Mouse (Mus musculus) forebrain, embryonic 10.5 days (tissue): ENCODE measurements around the gene Clstn2. TPM values are rescaled to one million over a fixed set of nuclear protein-coding genes. Genes with fewer than 3 reads are reported as not detected.

ENCODE experiments used
- DNase-seq: peaks from one replicate; pipeline ENCODE4 v3.0.0-alpha.2; 2017; ENCODE audit warnings: low spot score; ENCODE audit errors: extremely low spot score
- H3K27ac ChIP-seq: fragments of 300-500 bp; sonication (generic); 2 replicates; pipeline ENCODE4 v1.5.1; 2016; ENCODE audit warnings: mild to moderate bottlenecking
- H3K27me3 ChIP-seq: fragments of 300-500 bp; sonication (generic); 2 replicates; pipeline ENCODE4 v1.6.1; 2016; ENCODE audit warnings: mild to moderate bottlenecking; ENCODE audit not compliant: poor library complexity, severe bottlenecking
- H3K36me3 ChIP-seq: fragments of 300-500 bp; sonication (generic); replicated peaks from 2 replicates; pipeline ENCODE4 v1.6.1; 2016; ENCODE audit warnings: mild to moderate bottlenecking, moderate library complexity
- H3K4me1 ChIP-seq: fragments of 300-500 bp; sonication (generic); 2 replicates; pipeline ENCODE4 v1.6.1; 2016
- H3K4me3 ChIP-seq: fragments of 300-500 bp; sonication (generic); 2 replicates; pipeline ENCODE4 v1.5.1; 2016; ENCODE audit warnings: mild to moderate bottlenecking, moderate library complexity
- H3K9me3 ChIP-seq: fragments of 300-500 bp; sonication (generic); 2 replicates; pipeline ENCODE4 v1.6.1; 2016; ENCODE audit warnings: mild to moderate bottlenecking, moderate library complexity
- WGBS: fragments of 180-500 bp; shearing (Covaris S2); methylation state at CpG from one replicate; pipeline ENCODE4 v1.1.7; 2016; 5-methylcytosine and 5-hydroxymethylcytosine counted together
- polyA plus RNA-seq: library from polyadenylated mRNA; unstranded; fragments of >200 nt; fragmentation: Nextera tagmentation; extraction: Ambion mirVana; gene quantifications from 2 replicates; pipeline ENCODE4 v1.2.1, GENCODE M21; 2016

The Clstn2 gene
- polyA plus RNA-seq, result 0.31 and 0.40 TPM in 2 replicates

DNA sequence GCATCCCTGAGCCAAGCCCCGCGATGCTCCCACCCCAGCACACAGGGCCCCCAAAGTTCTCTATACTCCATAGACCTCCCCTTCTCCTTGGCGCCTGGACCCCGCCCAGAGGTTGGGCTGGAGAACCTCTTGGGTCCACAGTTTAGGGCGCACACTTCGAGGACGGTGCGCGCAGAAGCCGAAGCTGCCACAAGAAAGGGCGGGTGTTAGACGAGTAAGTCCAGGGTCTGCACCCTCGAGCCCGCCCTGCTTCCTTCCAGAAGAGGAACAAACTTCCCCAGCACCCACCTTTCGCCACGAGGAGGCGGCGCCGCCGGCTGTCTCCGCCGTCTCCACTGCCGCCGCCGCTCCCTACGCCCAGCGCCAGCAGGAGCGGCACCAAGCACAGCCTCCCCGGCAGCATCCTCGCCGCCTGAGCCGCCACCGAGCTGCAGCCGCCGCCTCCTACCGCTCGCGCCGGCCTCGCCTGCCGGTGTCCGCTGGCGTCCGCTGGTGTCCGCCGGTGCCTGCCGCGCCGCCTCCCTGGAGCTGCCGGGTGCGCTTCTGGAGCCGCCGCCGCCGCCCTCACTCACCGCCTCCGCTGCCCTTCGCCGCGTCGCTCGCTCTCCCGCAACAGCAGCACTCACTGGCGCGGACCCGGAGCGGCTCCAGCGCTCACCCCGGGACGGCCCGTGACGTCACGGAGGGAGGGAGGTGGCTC is at the start of gene Clstn2:
Gene Clstn2, minus strand, starts transcription at position 609 of the 700 bp plus-strand sequence.
- H3K27me3 ChIP-seq, result peaks cover 60% of the 10 kb centered on the region
- WGBS, result under 1% methylated on average over 72 of the region's 73 CpGs
- no peaks in the 10 kb centered on the region for H3K9me3 ChIP-seq
- no peaks in the 10 kb centered on the region for H3K36me3 ChIP-seq
- peak; percentile 79 for DNase-seq
- peaks cover 18% of the 10 kb centered on the region for H3K4me1 ChIP-seq
- H3K4me3 ChIP-seq, result peak within 1 kb of the TSS; percentile 75
- peak within 1 kb of the TSS; percentile 79 for H3K27ac ChIP-seq

- Histone ChIP-seq H3K9me3 (no peaks in the 10 kb centered on the region), H3K4me3 (no peak overlapping the region), H3K4me1 (no peaks in the 10 kb centered on the region), H3K27ac (no peak overlapping the region), H3K36me3 (no peaks in the 10 kb centered on the region), H3K27me3 (no peaks in the 10 kb centered on the region)
- WGBS, result 89% methylated on average over 5 of the region's 5 CpGs
- no peak for DNase-seq
Measured at GRCm38 (mm10) chr9:98067767-98068166, 34.8 kb upstream of the Clstn2 start.

GRCm38 (mm10) chr9:98061646-98062045 is 28.7 kb upstream of the Clstn2 start:
- Histone ChIP-seq H3K27me3 (no peaks in the 10 kb centered on the region), H3K4me1 (no peaks in the 10 kb centered on the region), H3K4me3 (no peak overlapping the region), H3K27ac (no peak overlapping the region), H3K9me3 (no peaks in the 10 kb centered on the region), H3K36me3 (no peaks in the 10 kb centered on the region)
- DNase-seq, result no peak
- WGBS, result 88% methylated on average over 3 of the region's 3 CpGs

DNA sequence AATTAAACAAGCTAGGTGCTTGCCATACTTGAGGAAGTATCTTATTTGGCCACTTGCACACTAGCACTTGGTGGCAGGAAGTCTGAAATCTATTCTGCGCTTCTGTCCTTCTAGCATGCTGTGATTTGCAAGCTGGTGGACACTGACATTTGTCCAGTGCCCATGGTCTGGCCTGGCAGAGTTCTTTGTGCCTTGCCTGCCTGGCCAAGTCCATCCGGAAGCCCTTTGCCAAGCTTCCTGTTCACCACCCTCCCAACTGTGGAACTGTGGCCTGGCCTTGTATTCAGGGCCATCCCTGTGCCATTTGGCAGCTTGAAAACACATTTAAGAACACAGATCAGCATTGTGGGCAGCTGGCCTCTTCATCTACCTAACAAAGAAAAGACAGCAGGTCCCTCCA is 24.3 kb upstream of the Clstn2 start:
- WGBS, result 87% methylated on average over 2 of the region's 2 CpGs
- Histone ChIP-seq H3K4me3 (no peak overlapping the region), H3K4me1 (no peaks in the 10 kb centered on the region), H3K36me3 (no peaks in the 10 kb centered on the region), H3K9me3 (no peaks in the 10 kb centered on the region), H3K27me3 (no peaks in the 10 kb centered on the region), H3K27ac (no peak overlapping the region)
- DNase-seq, result no peak

DNA sequence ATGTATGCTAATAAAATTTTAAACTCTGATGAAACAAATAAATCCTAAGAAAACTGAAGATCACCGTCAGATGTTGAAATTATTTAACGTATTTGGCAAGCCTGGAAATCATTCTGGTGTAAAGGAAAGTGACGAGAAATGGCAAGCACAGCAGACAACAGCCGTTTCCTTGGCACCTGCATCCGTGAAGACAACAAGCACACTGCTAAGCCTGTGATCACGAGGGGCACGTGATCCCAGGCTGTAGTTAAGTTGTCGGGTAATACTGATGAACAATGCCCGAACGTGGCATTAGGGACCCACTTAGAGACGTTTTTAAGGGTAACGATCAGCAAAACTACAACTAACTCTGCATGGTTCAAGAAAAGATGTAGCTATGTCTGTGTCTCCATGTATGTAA is 18.4 kb upstream of the Clstn2 start:
- Histone ChIP-seq H3K4me3 (no peak overlapping the region), H3K4me1 (no peaks in the 10 kb centered on the region)

DNA sequence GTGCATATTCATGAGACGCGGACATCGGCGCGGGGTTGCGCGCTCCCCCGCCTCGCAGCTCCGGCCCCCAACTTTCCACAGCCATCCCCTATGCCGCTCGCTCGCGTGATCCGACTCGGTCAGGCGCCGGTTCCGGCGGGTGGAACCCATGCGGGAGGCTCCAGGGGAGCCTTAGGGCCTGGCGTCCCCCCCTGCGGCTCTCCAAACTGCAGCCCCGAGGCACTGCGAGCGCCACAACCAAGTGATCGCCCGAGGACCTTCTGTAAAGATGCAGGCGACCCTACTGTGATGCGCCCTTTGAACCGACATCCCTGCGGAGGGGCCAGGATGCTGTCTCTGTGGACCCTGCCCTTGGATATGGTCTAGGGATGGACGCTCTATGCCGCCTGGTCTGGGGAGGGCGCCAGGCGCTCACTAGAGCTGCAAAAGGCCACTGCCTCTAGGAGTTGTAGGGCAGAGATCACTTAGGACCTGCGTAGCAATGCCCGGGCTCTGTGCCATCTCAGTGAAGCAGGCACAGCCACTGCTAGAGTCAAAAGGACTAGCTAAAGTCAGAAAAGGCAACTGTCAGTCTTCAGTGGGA is 383 bp upstream of the Clstn2 start:
- Histone ChIP-seq H3K27me3 (peaks cover 60% of the 10 kb centered on the region), H3K4me1 (peaks cover 18% of the 10 kb centered on the region), H3K4me3 (peak overlapping the region; percentile 75), H3K9me3 (no peaks in the 10 kb centered on the region), H3K36me3 (no peaks in the 10 kb centered on the region), H3K27ac (peak overlapping the region; percentile 79)
- under 1% methylated on average over 38 of the region's 38 CpGs for whole genome bisulfite sequencing
- no peak for DNase-seq

More for the DNA sequence above, 18.4 kb upstream of the Clstn2 start:
- DNase-seq, result no peak
- H3K27ac ChIP-seq, result no peak overlapping the region
- no peaks in the 10 kb centered on the region for H3K27me3 ChIP-seq
- H3K36me3 ChIP-seq, result no peaks in the 10 kb centered on the region
- 82% methylated on average over 12 of the region's 12 CpGs for WGBS
- H3K9me3 ChIP-seq, result no peaks in the 10 kb centered on the region

DNA sequence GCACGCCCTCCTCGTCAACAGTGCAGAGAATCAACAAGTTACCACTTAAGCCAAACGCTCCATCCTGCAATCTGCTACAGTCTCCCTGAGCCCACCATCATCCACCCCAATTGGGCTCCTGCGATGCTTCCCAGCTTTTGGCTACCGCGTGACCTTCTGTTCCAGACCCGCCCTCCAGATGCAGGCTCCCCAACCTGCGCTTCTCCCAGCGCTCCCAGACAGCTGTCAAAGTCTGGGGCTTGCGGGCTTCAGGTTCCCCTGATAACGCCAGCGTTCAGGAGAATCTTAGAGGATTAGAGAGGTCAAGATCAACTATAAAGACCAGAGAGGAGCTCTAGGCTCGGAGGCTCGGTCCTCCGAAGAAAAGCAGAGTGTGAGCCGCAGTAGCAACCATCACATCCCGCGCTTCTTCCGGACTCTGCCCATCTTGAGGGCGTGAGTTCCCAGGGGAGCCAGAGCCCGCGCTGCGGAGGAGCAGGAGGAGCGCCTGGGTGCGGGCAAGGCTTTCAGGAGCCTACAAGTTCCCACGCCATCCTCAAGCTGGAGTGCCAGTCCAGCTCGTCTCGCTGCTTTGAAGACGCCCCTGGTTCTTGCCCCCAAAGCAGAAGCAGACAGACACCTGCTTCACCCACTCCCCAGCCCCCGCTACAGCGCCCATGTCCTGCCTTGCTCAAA is 946 bp downstream of the Clstn2 start:
- WGBS, result under 1% methylated on average over 31 of the region's 31 CpGs
- Histone ChIP-seq H3K36me3 (no peaks in the 10 kb centered on the region), H3K27ac (no peak overlapping the region), H3K9me3 (no peaks in the 10 kb centered on the region), H3K4me3 (peak overlapping the region; percentile 75), H3K4me1 (peaks cover 18% of the 10 kb centered on the region), H3K27me3 (peaks cover 60% of the 10 kb centered on the region)
- DNase-seq, result peak; percentile 36

- DNase-seq, result no peak
- Histone ChIP-seq H3K4me1 (peaks cover 18% of the 10 kb centered on the region), H3K4me3 (no peak overlapping the region), H3K27me3 (peaks cover 58% of the 10 kb centered on the region), H3K27ac (no peak overlapping the region), H3K9me3 (no peaks in the 10 kb centered on the region), H3K36me3 (no peaks in the 10 kb centered on the region)
- WGBS, result 27% methylated on average over 2 of the region's 2 CpGs
Measured at GRCm38 (mm10) chr9:98030715-98031114, 2.3 kb downstream of the Clstn2 start.

DNA sequence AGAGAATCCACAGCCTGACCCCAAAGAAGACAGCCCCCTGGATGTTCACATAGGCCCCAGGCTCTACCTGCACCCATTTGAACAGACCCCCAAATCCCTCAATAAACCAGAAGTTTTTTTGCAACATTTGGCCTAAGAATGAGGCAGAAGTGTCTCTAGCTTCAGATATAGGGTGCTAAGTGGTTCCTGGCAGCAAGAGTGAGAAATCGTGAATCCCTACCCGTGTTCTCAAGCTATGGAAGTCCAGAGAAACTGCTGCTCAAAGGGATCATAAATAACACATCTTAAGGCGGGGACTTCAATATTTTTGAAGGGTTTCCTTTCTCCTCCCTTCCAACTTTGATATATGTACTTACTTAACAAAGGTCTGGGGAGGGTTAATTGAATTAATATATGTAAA is 7.4 kb downstream of the Clstn2 start:
- H3K9me3 ChIP-seq, result no peaks in the 10 kb centered on the region
- no peaks in the 10 kb centered on the region for H3K4me1 ChIP-seq
- no peaks in the 10 kb centered on the region for H3K36me3 ChIP-seq
- H3K27ac ChIP-seq, result no peak overlapping the region
- no peak for DNase-seq
- H3K27me3 ChIP-seq, result peaks cover 9% of the 10 kb centered on the region
- no peak overlapping the region for H3K4me3 ChIP-seq
- 87% methylated on average over 3 of the region's 3 CpGs for WGBS

DNA sequence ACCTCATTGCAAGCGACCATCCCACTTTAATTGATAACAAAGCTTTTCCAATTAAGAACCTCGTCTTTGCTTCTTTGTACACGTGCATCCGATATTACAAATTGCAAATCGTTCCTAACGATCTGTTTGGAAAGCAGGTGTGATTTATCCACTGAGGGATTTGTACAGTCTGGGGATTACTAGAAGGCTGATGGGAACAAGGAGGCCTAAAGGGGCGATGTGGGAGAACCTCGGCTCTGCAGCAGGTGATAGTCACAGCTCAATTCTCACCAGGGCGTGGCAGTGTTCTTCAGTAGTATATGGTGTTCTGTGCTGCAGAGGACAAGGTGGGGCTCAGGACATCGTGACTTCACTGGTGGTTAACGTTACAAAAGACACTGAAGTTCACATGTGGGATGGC is 9.9 kb downstream of the Clstn2 start:
- H3K27me3 ChIP-seq, result no peaks in the 10 kb centered on the region
- no peaks in the 10 kb centered on the region for H3K9me3 ChIP-seq
- H3K36me3 ChIP-seq, result no peaks in the 10 kb centered on the region
- H3K27ac ChIP-seq, result no peak overlapping the region
- no peak overlapping the region for H3K4me3 ChIP-seq
- DNase-seq, result no peak
- no peaks in the 10 kb centered on the region for H3K4me1 ChIP-seq
- WGBS, result 85% methylated on average over 11 of the region's 11 CpGs

DNA sequence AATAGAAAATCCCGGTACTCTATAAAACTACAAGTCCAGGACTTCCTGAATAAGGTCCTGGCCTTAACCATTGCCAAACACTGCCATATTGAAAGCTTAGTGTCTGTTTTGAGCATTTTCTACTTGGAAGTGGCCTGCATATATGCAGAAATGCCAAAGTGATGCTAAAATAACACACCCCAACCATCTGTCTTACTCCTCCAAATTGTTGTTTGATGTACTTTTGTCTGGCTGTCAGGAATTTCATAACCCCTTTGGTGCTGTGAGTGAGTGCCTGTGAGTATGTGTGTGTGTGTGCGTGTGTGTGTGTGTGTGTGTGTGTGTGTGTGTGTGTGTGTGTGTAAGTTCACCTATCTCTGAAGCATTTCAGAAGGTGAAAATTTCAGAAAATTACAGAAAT is 13.1 kb downstream of the Clstn2 start:
- H3K36me3 ChIP-seq, result no peaks in the 10 kb centered on the region
- H3K9me3 ChIP-seq, result no peaks in the 10 kb centered on the region
- 83% methylated on average over 2 of the region's 2 CpGs for WGBS
- no peak overlapping the region for H3K4me3 ChIP-seq
- no peak for DNase-seq
- peaks cover 6% of the 10 kb centered on the region; the same call in 1 of the 2 replicates for H3K4me1 ChIP-seq
- H3K27me3 ChIP-seq, result no peaks in the 10 kb centered on the region
- H3K27ac ChIP-seq, result no peak overlapping the region

DNA sequence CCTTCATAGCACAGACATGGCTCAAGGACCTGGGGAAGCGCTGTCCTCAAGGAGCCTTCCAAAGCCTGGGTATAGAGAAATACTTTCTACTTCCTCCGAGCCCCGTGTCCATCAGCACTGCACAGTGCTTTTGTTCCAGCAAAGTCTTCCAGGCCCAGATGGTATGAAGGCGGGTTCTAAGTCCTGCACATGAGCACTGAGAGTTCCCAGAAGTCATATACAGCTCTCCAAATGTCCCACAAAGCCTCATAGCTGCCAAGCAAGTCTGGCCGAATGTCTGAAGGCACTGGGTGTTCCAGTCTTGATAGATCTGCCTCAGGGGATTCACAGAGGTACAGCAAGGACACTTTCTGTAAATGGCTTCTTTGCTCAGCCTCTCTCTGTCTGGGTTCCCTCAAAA is 14.3 kb downstream of the Clstn2 start:
- Histone ChIP-seq H3K9me3 (no peaks in the 10 kb centered on the region), H3K4me1 (peaks cover 6% of the 10 kb centered on the region; the same call in 1 of the 2 replicates), H3K27me3 (no peaks in the 10 kb centered on the region), H3K36me3 (no peaks in the 10 kb centered on the region), H3K4me3 (no peak overlapping the region), H3K27ac (no peak overlapping the region)
- DNase-seq, result no peak
- 92% methylated on average over 5 of the region's 5 CpGs for WGBS

DNA sequence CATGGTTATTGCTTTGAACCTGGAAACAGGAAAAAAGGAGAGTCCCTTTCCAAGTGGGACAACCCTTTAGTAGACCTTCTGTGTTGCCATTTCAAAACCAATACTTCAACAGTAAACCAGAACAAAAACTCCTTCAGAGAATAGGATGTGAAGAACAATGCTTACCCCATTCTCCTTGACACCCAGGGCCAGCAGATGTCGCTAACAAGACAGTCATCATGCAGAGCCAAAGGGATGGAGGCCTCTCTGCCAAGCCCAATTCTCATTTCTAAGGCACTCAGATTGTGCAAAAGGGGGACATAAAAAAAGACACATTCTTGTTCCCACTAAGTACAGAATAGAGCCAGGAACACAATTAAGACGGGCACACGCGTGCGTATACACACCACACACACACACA is 16.4 kb downstream of the Clstn2 start:
- no peak for DNase-seq
- 75% methylated on average over 5 of the region's 5 CpGs for WGBS
- no peak overlapping the region for H3K27ac ChIP-seq
- no peaks in the 10 kb centered on the region for H3K36me3 ChIP-seq
- peaks cover 6% of the 10 kb centered on the region; the same call in 1 of the 2 replicates for H3K4me1 ChIP-seq
- no peaks in the 10 kb centered on the region for H3K9me3 ChIP-seq
- no peaks in the 10 kb centered on the region for H3K27me3 ChIP-seq
- no peak overlapping the region for H3K4me3 ChIP-seq
